Mouse (Mus musculus) v-Abl transformed pro-B cells (cell line): ENCODE data around the gene Tob2.

Source experiments
- in situ Hi-C, 2 experiments: fragments of 400-800 bp; cut with MboI; formaldehyde crosslinking; loops; one replicate each; pipeline ENCODE4 v1.15.1; 2025; ENCODE audit not compliant: unreplicated experiment in 2 of 2

Gene Tob2

GRCm38 (mm10) chr15:81840306-81840705 lies 18.3 kb downstream of the Tob2 start:
- in situ Hi-C loops: no loop called here

GRCm38 (mm10) chr15:81839634-81840033 lies 19.0 kb downstream of the Tob2 start:
- in situ Hi-C loops: no loop called here

GRCm38 (mm10) chr15:81838554-81839235 lies 19.9 kb downstream of the Tob2 start:
- in situ Hi-C loops: no loop called here

DNA sequence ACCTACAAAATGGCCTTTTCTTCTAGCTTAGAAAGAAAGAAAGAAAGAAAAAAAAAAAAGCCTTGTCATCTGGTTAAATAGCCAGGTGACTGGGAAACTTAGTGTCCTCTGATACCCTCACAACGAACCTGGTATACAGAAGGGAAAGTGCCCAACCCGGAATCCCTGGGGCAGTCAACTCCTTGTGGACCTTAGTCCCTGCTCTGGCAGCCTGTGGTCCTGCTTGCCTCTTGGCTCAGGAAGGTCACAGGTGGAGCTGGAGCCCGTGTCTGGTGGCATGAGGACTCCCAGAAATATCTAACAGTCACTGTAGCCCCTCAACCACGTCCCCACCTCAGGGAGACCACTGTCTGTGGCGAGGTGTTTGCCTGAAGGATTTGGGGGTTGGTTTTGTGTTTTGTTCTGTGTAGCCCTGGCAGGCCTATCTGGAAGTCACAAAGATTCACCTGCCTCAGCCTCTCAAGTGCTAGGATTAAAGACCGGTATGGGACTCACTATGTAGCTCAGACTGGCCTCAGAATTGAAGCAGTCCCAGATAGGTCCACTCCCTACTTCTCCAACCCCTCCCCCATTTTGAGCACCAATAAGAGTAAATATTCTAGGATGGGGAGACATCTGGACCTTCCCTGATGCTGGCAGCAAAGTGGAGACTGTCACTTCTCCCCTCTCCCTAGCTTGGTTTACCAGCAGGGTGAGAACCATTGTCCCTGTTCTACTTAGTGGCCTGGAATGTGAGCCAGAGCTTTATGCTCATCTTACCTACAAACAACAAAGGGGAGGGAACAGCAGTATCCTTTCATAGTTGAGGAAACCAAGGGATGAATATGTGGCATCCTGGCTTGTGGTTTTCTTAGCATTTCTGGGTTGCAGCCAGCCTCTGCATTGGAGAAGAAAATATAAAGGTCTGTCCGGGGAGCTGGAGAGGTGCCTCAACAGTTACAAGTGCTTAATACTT lies 21.4 kb downstream of the Tob2 start:
- in situ Hi-C loops: no loop called here

DNA sequence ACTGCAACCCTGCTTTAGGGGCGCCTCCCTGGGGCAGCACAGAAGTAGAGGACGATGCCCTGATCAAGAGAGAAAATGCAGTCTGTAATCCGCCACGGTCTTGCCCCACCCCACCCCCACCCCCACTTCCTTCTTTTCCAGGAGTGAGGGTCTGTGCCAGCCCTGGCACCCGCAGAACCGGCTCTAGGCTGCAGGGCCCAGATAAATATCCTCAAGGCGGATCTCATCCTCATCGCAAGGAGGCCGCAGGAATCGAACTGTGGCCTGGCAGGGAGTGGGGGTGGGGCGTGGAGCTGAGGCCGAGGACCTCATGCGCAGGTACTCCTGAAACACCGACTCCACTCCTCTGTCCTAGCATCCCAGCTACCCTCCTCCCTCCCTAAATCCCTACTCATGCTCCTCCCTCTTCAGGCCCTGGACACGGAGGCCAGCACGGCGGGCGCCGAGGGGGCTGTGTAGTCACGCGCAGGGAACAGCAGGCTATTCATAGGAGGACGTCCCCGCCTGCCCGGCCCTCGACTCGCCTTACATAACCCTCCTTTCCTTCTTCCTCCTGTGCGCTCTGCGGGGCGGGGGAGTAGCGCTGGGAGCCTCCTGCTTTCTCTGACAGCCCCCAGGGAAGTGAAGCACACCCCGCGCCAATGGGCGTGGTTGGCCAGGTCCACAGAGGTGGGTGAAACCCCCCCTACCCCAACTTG lies 22.3 kb downstream of the Tob2 start:
- in situ Hi-C loops: no loop called here

DNA sequence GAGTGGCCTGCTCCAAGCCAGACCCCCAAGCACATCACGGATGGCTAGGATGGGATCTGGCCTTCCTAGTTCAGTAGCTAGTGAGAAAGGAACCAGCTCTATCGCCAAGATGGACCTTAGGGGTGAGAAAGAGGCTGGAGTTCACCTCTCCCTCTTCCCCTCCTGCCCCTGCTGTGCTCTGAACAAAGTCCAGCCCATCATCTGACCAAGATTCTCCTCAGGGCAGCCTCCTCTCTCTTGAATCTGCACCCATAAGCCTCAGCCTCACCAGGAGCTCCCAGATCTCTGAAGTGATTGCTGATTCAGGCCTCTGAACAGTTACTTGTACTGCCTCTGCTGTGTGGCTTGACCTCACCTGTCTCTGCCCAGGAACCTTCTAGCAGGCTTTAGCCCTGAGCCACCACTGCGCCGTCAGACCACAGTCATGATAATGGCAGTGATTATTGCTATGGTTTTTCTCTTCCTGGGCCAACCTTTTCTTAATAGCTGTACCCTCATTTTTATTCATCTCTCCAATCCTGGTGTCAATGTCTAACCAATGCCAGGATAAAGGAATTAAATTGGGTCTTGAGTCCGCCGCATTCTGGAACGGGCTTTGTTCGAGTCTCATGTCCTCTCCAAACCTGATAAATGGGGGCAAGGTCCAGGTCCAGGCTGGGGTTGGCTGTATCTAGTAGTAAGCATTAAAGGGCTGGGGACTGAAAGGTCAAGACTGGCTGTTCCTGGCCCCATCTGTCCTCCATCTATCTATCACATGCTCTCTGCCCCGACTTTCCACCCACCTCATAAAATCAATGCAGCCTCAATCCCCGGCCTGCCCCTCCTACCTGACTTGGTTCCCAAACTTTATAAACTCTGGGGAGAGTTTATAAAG lies 23.4 kb downstream of the Tob2 start:
- in situ Hi-C loops: no loop called here

- in situ Hi-C loops: loop anchor here (5.0 kb wide), 2 partner anchors 68 to 73 kb away; no protein-coding TSS in a partner anchor
Observed at GRCm38 (mm10) chr15:81834171-81834841, 24.3 kb downstream of the Tob2 start.

DNA sequence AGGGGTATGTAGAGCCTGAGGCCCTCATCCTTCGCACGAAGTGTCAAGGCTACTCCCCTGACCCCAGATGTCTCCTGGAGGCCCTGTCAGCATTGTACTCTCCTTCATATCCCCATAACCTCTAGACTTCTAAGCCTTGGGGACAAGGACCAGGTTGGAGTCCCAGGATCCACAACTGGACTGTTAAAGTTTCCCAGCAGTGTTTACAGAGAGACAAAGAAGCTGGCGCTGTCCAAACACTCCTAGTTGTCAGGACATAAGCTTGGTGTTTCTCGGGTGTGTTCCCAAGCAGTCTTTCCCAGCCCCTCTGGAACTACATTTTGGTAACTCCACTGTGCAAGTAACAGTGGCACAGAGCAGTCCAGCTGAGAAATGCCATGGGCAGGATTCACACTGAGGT lies 25.1 kb downstream of the Tob2 start:
- in situ Hi-C loops: loop anchor here (5.0 kb wide), 2 partner anchors 69 to 74 kb away; no protein-coding TSS in a partner anchor

DNA sequence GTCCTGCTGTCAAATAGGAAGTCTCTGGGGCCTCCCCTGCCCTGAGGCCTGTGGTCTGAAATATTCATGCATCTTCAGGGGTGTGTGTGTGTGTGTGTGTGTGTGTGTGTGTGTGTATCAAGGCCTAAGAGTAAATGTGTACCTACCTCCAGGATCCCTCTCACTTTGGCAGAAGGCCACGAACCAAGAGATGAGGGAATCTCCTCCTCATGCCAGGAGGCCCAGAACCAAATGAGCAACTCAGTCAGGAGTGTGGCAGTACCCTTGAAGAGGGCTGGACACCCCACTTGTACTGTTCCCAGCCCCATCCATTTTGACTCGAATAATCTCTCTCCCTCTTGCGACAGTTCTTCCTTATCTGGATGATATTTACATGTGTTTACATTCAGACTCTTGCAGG lies 26.4 kb downstream of the Tob2 start:
- in situ Hi-C loops: loop anchor here (5.0 kb wide), 2 partner anchors 70 to 75 kb away; no protein-coding TSS in a partner anchor

DNA sequence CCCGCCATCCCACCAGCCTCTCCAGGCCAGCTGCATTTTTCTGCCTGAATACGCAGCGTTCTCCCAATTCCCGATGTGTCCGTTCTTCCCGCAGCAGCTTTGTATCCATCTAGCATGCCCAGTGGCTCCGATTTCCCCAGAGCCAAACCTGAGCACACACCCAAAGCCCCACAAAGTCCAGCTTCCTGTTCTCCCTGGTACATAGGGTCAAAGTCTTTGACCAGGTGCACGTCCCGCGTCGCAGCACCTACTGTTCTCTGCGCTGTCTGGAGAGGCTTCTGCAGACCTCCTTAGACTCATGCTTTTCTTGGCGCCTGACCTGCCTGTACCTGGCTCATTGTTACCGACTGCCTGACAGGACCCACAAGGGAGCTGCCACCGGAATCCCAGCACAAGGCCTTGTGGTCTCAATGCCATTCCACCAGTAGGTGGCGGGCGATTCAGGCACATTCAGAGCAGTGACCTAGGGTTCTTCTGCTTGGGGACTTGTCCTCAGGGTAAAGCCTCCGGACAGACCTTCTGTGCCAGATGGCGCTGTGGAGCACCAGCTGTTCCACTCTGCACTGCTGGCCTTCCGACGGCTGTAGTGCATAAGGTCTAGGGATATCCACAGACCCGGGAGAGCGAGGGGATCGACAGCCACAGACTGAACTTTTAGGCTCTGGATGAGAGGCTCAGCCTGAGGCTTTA lies 27.3 kb downstream of the Tob2 start:
- in situ Hi-C loops: loop anchor here (5.0 kb wide), 2 partner anchors 71 to 76 kb away; no protein-coding TSS in a partner anchor

GRCm38 (mm10) chr15:81830530-81830929 lies 28.1 kb downstream of the Tob2 start:
- in situ Hi-C loops: loop anchor here (5.0 kb wide), 2 partner anchors 72 to 77 kb away; no protein-coding TSS in a partner anchor

GRCm38 (mm10) chr15:81829208-81829580 lies 29.4 kb downstream of the Tob2 start:
- in situ Hi-C loops: no loop called here

DNA sequence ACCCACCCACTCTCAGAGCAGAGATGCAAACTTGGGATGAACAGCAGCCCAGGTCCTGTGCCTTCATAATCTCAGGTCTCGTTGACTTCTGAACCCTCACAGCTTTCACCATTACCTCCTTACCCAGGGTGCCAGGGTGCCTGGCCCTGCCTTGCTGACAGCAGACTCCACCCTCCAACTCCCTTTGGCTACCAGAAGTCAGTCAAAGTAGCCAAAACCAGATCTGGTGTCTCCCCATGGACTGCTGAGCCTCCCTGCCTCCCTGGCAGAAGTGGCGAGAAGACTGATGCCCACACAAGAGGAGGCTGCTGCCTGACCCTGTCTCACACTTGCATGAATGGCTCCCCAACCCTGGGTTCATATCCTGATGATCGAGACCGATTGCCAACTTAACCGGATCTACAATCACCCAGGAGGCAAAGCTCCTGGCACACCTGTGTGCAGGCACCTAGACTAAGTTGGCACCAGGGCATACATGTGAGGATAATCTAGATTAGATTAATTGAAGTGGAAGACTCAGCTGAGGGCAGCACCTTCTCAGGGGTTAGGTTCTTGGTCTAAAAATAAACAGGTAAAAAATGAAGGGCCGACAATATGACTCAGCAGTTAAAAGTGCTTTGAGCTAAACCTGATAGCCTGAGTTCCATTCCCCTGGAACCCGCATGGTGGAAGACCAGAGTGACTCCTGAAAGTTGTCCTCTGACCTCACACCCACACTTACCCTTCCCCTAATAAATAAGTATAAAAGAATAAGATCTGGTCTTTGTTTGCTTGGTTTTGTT lies 30.0 kb downstream of the Tob2 start:
- in situ Hi-C loops: no loop called here

- in situ Hi-C loops: no loop called here
Observed at GRCm38 (mm10) chr15:81824832-81825231, 33.8 kb downstream of the Tob2 start.

- in situ Hi-C loops: no loop called here
Observed at GRCm38 (mm10) chr15:81822631-81823030, 36.0 kb downstream of the Tob2 start.

GRCm38 (mm10) chr15:81818404-81818803 lies 40.2 kb downstream of the Tob2 start:
- in situ Hi-C loops: no loop called here

DNA sequence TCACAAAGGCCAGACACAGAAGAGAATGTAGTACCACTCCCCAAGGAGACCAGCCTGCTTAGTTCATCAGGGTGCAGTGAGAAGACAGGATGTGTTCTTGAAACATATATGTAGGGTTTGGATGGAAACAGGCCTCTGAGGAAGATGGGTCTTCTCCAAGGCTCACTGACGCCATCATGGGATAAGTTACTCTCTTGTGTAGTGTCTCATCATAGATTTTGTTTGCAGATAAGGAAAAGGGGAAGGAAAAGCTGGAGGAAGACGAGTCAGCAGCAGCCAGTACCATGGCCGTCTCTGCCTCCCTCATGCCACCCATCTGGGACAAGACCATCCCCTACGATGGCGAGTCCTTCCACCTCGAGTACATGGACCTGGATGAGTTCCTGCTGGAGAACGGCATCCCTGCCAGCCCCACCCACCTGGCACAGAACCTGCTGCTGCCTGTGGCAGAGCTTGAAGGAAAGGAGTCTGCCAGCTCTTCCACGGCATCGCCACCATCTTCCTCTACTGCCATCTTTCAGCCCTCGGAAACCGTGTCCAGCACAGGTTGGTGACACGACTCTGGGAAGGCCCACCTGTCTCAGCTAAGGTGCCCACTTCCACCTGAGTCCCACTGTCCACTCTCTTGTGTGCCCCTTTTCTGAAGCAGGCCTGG lies 43.8 kb downstream of the Tob2 start:
- in situ Hi-C loops: loop anchor here in 1 of 2 experiments (5.0 kb wide), 1 partner anchor 47 kb away; no protein-coding TSS in a partner anchor
